Mouse (Mus musculus) midbrain, embryonic 14.5 days (tissue): ENCODE measurements around the gene Tcp10c. TPM values are rescaled to one million over a fixed set of nuclear protein-coding genes. Genes with fewer than 3 reads are reported as not detected.
"Not testable (repeated sequence)": the region's sequence is repeated elsewhere in the genome, so short reads cannot be mapped to it uniquely, and the experiment has no call there.

Source experiments
- ATAC-seq: fragments of 200-750 bp; cut with Nextera tagmentation; 2 replicates; pipeline ENCODE4 v1.8.0; 2017; ENCODE audit warnings: moderate number of reproducible peaks, moderate library complexity; ENCODE audit not compliant: low FRiP score, low TSS enrichment
- DNase-seq: peaks from one replicate; pipeline ENCODE4 v3.0.0-alpha.2; 2015
- H3K27ac ChIP-seq: fragments of 300-500 bp; sonication (generic); replicated peaks from 2 replicates; pipeline ENCODE4 v1.5.1; 2014; ENCODE audit warnings: mild to moderate bottlenecking, low read depth, low read length, moderate library complexity
- H3K27me3 ChIP-seq: fragments of 300-500 bp; sonication (generic); 2 replicates; pipeline ENCODE4 v1.6.1; 2014; ENCODE audit warnings: low read length, control low read depth, mixed read lengths; ENCODE audit not compliant: control insufficient read depth, insufficient read depth
- H3K36me3 ChIP-seq: fragments of 300-500 bp; sonication (generic); 2 replicates; pipeline ENCODE4 v1.6.1; 2014; ENCODE audit warnings: low read length, control low read depth; ENCODE audit not compliant: control insufficient read depth, insufficient read depth
- H3K4me1 ChIP-seq: fragments of 300-500 bp; sonication (generic); 2 replicates; pipeline ENCODE4 v1.6.1; 2014; ENCODE audit warnings: mild to moderate bottlenecking, antibody characterized with exemption, low read length, control low read depth; ENCODE audit not compliant: control insufficient read depth, insufficient read depth
- H3K4me2 ChIP-seq: fragments of 300-500 bp; sonication (generic); 2 replicates; pipeline ENCODE4 v1.6.1; 2014; ENCODE audit warnings: mild to moderate bottlenecking, low read length, moderate library complexity
- H3K4me3 ChIP-seq: fragments of 300-500 bp; sonication (generic); replicated peaks from 2 replicates; pipeline ENCODE4 v1.5.1; 2014; ENCODE audit warnings: low read depth, low read length
- H3K9ac ChIP-seq: fragments of 300-500 bp; sonication (generic); replicated peaks from 2 replicates; pipeline ENCODE4 v1.6.1; 2014; ENCODE audit warnings: mild to moderate bottlenecking, low read length, moderate library complexity
- H3K9me3 ChIP-seq: fragments of 300-500 bp; sonication (generic); 2 replicates; pipeline ENCODE4 v1.6.1; 2016; ENCODE audit warnings: low read length, control low read depth, mixed read lengths; ENCODE audit not compliant: control insufficient read depth
- WGBS: fragments of 180-500 bp; shearing (Covaris S2); extraction: QIAGEN DNeasy Blood & Tissue Kit; methylation state at CpG from one replicate; pipeline ENCODE4 v1.1.7; 2014; 5-methylcytosine and 5-hydroxymethylcytosine counted together
- polyA plus RNA-seq: library from polyadenylated mRNA; unstranded; fragments of >200 nt; fragmentation: Nextera tagmentation; extraction: Ambion mirVana; gene quantifications from 2 replicates; pipeline ENCODE4 v1.2.1, GENCODE M21; 2014

Tcp10c gene
- polyA plus RNA-seq, 1 experiment from 2014 or later = not detected

- 91% methylated on average over 4 of the region's 6 CpGs for WGBS
- H3K4me3 ChIP-seq, H3K4me2 ChIP-seq, H3K27me3 ChIP-seq, H3K4me1 ChIP-seq, H3K27ac ChIP-seq, H3K9me3 ChIP-seq, H3K36me3 ChIP-seq, H3K9ac ChIP-seq, DNase-seq, ATAC-seq: not testable (repeated sequence)
These were observed 72.1 kb downstream of the Tcp10c start for GRCm38 (mm10) chr17:13426508-13426907.

Other genes starting within 250 kb of the Tcp10c start
- not detected in 2 replicates for gene Unc93a, start 222.8 kb upstream of the Tcp10c start, polyA plus RNA-seq
- gene Smok2a, start 133.4 kb upstream of the Tcp10c start, polyA plus RNA-seq = not detected in 2 replicates
- not detected in 2 replicates for gene Smok2b, start 124.3 kb upstream of the Tcp10c start, polyA plus RNA-seq